Mouse (Mus musculus) cerebellum, adult 9-10 months (tissue): ENCODE measurements around the gene Rbm6.

Source experiments
- DNase-seq: peaks from one replicate; pipeline ENCODE4 v3.0.0; 2022

Gene Rbm6

DNA sequence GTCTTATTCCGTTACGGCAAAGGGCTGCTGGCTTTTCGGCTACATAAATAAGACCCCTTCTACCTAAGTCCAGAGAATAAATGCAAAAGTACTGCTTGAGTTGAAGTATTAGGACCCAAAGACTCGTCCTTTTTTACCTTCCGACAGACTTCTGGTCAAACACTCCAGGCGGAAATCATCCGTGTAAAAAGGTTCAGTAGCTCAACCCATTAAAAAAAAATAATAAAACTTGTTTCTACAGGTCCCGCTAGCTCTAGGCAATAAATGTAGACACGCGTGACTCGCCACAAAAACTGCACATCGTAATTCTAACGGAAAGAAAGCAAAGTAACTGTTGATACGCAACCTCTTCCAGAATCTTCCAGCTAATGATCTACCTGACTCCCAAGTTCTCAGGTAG, at the start of gene Rbm6:
Rbm6 (minus strand) TSS at position 101 of the 400 bp plus-strand sequence.
- DNase-seq, result no peak

DNA sequence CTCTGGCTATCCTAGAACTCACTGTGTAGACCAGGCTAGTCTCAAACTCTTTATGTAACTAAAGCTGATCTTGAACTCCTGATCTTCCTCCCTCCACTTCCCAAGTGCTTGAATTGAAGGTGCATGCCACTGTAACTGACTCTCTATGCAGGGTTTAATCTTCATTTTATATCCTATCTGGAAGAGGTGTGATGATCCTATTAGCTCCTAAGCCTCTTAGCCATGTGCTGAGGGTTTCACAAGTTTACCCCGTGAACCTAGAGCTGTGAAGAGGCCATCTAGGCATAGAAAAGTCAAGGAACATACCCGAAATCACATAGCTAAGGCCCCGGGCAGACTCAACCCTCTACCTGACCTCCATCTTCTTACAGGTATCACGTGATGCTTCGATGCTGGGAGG, 46.4 kb upstream of the Rbm6 start:
- DNase-seq, result no peak

DNA sequence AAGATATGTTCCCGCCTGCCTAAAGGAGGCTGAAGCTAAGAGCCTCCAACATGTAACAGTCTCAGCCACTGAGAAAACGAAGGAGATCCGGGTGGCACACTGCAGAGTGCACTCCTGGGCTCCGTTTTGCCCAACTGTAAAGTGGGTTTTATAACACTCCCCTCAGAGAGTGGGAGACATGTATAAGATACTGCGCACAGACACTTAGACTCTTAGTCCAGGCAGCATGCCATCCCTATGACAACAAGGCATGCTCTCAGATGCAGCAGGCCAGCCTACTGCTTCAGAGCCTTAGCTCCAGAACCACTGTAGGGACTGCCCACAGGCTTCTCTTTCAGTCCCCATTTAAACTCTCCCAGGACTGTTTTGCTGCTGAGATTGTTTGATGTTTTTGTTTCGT, 45.8 kb upstream of the Rbm6 start:
- DNase-seq, result no peak

DNA sequence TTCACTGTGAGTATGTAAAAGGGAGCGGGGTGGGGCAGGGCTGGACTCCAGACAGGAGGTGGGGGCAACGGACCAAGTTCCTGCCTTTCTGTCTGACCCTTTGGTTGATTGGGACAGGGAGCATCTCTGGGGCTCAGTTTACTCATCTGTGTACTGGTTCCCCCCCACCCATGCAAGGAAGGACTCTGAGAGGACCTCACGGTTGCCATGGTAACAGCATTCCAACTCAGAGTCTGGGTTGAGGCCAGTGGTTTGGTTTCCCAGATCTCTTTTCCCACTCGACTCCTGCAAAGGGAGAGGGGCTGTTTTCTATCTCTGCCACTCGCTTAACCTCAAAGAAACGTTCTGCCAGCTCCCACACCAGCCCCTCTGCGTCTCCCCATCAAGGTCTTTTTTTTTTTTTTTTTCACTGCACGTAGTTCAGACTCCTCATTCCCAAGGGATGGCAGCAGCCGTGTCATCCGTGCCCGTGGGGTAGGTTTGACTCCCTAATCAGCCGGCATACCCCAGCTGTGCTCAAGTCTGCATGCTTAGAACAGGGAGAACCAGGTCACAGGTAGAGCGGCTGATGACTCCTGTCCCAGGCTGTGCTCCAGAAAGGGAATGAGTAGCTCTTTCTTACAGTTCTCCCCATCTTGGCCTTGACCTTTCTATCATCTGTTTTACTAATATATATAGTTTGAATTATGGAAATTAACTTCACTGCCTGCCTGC, 45.0 kb upstream of the Rbm6 start:
- no peak for DNase-seq

DNA sequence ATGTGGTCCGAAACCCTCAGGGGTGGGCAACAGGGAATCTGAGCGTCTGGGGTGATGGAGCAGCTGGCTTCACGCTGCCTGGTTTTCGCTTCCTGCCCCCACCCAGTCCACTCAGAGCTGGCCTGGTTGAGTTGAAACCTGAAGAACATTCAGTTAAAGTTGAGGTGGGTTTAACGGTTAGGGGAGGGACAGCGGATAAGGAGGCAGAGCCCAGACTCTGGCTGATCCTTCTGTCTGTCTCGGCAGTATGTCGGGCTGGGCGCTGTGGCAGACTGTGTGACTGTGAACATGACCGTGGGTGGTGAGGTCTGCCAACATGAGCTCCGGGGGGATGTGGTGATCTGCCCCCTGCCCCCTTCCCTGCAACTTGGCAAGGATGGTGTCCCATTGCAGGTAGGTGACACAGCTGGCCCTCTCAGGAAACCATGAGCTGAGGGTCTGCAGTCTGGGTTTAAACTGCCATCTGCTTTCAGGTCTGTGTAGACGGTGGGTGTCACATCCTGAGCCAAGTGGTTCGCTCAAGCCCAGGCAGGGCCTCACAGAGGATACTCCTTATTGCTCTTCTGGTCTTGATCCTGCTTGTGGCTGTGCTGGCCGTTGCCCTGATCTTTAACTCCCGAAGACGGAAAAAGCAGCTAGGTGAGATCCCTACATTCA, 41.9 kb upstream of the Rbm6 start:
- DNase-seq, result no peak

DNA sequence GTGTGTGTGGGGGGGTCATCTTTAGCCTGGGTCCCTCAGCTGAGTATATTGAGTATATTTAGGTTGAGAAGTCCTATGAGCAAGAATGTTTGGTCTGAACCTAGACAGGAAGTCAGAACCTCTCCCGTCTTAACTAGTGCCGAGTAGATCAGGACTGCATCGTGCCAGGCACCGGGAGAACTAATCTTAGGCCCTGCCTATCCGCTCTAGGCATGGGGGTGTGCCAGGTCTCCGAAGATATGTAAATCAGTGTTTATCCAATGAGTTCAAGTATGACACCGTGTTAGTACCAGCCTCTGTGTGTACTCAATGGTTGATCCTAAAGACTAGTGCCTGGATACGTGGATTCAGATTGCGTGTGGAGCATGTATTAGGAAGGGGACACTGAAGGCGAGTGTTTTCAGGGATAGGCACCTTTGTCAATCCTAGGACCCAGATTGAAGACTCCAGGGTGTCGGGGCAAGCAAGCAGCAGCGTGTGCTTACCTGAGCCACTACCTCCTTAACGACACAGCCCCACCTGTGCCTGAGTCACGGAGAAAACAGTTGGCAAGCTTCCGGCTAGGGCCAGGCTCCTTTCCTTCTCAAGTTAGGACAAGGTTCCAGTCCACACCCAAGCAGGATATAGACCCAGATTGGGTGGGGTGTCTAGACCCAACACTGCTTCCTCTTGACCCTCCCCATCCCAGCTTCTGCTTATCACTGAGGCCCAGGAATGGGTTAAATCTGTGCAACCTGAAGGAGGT, 37.2 kb upstream of the Rbm6 start:
- no peak for DNase-seq

DNA sequence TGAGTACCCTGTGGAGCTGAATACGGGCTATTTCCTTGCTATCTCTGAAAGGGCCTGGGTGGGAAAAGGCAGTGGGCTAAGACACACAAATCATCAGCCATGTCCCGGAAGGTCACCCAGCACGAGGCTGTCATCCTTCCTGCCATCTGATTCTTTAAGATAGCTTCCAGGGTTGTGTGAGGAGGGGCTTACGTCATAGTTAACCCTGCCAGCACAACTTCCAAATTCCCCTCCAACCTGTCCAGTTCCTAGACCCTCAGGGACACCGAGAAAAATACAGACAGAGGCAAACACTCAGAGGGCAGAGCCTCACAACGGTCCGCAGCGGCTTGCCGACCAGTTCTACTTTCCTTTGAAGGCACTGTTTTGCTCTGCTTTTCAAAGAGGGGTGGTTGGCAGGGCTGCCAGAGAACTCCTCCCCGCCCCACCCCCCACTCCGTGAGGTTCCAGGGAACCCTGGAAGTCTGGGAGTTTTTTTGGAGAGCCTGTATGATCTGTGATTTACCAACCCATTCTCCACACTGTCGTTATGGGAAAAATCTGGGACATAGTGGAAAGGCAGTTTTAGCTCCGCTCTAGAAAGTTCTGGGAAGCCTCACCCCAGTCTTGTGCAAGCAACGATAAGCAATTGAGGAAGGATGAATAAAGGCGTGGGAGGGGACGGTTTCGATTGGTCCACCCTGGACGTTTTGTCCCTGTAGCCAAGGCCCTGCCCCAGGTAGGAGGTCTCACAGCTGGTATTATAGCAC, 35.5 kb upstream of the Rbm6 start:
- DNase-seq, result no peak

DNA sequence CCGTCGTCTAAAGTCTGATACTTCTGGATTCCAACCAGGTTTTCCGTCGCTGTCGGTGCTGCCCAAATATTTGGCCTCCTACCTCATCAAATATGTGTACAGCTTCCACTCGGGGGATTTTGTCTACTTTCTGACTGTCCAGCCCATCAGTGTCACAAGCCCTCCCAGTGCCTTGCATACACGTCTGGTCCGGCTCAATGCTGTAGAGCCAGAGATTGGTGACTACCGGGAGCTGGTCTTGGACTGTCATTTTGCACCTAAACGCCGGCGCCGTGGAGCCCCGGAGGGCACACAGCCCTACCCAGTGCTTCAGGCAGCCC, 34.7 kb upstream of the Rbm6 start:
- DNase-seq, result no peak

DNA sequence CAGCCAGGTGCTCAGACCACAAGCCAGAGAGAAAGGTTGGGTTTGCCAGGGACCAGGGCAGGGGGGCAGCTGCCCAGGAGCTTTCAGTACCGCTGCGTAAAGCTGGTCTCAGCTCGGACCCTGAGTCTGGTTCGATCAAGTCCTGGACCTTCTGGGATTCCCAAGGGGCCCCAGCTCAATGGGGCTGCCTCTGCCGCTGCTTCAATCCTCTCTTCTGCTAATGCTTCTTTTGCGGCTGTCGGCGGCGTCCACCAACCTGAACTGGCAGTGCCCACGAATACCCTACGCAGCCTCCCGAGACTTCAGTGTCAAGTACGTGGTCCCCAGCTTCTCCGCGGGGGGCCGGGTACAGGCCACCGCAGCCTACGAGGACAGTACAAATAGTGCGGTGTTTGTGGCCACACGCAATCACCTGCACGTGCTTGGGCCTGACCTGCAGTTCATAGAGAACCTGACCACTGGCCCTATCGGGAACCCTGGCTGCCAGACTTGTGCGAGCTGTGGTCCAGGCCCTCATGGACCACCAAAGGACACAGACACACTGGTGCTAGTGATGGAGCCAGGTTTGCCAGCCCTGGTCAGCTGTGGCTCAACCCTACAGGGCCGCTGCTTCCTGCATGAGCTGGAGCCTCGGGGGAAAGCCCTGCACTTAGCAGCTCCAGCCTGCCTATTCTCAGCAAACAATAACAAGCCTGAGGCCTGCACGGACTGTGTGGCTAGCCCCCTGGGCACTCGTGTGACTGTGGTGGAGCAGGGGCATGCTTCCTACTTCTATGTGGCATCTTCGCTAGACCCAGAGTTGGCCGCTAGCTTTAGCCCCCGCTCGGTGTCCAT, 34.1 kb upstream of the Rbm6 start:
- no peak for DNase-seq

DNA sequence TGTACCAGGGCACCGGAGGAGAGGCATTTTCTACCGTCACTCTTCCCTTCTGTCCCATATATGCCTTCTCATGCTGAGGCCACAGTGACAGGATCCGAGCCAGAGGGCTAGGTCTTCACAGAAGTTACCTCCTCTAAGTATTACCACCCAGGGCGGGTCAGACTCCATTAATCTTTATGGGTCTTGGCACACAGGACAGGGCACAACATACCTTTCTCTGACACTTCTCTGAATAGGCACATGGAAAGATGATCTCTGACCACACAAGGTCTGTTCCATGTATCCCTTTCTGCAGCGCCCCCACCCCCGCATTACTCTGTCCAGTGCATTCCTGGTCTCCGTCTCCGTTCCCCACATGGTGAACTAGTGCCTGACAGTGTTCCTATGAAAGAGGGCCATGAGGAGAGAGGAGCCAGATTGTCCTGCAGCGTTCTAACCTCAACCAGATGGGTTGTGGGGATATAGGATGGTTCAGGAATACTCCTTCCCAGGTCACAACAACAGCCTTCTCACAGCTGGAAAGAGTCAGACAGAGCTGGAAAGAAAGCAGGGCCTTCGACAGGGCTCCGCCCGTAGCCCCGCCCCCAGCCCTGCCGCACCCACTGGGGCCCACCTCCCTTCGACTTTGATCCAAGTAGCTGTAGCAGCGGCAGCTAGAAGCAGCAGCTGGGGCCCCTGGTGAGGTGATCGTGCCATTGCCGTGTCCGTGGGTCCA, 33.4 kb upstream of the Rbm6 start, which contains the start of gene Mst1r:
Mst1r (plus strand) TSS at position 622 of the 715 bp plus-strand sequence.
- no peak for DNase-seq

DNA sequence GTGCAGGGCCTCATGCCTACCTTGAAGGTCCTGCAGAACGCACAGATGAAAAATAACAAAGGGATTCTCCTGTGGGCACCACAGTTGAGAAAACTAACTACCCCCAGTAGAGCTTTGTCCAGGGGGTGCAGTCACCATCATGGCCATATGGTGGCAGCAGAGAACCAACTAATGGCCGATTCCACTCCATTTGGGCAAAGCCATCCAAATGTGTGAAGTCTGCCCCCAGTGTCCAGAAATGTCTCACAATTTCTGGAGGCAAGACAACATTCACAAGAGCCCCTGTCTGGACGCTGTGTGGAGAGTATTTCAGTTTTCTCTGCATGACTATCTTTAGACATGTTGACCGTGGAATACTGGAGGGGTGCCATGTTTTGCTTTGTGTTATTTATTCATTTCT, 31.7 kb upstream of the Rbm6 start:
- DNase-seq, result peak; percentile 90

DNA sequence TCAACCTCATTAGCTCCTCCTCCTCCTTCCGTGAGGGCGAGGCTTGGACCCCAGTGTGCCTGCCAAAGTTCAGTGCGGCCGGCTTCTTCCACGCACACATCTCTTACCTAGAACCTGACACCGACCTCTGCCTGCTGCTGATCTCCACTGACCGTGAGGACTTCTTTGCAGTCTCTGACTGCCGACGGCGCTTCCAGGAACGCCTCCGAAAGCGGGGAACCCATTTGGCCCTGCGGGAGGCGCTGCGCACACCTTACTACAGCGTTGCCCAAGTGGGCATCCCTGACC, 28.5 kb upstream of the Rbm6 start:
- DNase-seq, result no peak

DNA sequence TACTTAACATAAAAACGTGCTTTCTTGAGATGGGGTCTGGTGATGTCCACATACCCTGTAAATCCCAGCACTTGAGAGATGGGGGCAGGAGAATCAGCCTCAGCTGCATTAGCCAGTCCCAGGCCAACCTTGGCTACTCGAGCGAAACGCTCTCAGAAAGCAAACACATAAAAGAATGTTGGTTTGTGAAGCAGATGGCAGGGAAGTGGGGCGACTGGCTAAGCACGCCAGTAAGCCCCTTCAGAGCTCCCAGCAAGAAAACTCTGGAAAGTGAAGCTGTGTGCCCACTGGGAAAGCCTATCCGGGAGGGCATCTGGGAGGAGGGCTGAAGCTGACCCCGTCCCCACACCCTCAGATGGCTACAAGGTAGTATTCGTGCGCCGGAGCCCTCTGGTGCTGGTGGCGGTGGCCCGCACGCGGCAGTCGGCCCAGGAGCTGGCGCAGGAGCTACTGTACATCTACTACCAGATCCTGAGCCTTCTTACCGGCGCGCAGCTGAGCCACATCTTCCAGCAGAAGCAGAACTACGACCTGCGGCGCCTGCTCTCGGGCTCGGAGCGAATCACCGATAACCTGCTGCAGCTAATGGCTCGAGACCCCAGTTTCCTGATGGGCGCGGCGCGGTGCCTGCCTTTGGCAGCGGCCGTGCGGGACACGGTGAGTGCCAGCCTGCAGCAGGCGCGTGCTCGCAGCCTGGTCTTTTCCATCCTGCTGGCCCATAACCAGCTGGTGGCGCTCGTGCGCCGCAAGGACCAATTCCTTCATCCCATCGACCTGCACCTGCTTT, 28.0 kb upstream of the Rbm6 start:
- peak; percentile 95 for DNase-seq

DNA sequence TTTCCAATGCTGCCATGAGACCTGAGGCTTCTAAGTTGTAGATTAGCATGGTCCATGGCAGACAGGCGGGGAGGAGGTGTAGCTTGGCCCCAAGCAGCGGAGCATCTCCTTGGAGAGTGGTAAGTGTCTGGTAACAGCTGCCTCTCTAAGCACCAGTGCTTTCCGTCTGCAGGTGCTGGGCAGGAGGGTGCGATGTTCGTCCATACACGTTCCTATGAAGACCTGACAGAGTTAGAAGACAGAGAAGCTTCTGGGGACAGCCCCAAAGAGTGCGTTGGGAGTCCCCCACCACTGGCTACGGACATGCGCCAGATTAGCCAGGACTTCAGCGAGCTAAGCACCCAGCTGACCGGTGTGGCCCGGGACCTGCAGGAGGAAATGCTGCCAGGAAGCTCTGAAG, 26.8 kb upstream of the Rbm6 start:
- DNase-seq, result peak; percentile 26

DNA sequence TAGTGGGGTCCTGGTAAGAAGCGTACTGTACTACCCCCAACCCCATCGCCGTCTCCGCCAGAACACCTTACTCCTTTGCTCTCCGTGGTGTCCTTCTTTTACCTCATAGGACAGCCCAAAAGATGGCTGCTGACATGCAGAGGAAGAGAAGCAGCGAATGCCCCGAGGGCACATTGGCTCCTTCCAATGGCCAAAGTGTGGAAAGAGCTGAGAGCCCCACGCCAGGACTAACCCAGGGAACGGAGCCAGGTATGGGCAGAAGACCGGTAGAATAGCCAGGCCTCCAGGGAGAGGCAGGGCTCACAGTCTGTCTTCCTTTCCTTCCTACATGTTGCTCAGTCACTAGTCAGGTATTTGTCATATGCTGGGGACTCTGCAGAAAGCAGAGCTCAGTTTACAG, 25.5 kb upstream of the Rbm6 start:
- no peak for DNase-seq

DNA sequence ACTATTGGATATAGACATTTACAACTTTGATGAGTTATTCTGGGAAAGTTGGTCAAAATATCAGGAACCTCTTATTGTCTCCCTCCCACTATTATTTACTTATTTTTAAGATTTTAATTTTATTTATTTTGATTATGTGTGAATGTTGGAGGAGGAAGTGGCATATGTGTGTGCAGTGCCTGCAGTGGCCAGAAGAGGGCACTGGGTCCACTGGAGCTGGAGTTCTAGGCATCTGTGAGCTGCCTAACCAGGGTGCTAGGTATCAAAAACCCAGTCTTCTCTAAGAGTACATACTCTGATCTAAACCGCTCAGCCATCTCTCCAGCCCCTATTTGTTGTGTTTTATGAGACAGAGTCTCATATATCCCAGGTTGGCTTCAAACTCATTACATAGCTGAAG, 18.0 kb upstream of the Rbm6 start:
- no peak for DNase-seq

DNA sequence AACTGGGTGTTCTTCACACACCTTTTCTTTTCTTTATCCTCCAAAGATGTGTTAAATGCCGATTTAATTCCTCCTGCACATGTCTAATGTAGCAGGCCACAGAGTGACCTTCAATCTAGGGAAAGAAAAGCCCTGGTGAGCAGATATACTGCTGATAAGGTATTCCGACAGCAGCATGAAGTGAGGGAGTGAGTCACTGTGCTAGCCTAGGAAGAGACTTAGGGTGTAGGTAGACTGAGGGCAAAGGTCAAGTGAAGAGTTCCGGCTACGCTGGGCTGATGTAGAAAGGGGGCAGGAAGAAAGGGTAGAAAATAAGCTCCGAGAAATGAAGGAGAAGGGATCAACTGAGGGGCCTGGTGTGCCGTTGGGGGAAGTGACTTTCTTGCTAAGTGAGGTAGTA, 17.2 kb upstream of the Rbm6 start:
- DNase-seq, result no peak

DNA sequence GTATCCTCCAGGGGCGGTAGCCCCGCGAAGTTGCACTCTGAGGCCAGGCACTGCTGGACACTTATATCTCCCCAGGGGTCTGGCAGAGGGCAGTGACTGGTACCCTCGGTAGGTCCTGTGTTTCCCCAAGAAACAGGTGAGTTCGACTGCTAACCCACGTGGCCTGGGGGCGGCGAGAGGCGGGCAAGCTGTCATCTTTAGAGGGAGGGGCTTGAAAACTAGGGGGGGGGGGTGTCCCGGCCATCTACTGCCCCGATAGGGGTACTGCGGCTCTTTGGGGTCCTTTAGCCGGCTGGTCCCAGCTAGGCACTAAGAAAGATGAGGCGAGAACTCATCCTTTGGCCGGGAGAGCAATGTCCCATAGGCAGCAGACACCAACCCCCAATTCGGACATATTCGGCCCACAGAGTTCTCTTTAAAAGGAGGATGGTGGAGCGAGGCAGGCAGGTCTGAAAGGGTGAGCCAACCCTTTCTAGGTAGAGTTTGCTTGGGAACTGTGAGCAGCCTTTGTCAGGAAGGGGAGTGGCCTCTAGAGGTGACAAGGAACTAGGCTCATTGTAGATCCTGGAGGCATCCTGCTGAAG, 15.3 kb upstream of the Rbm6 start:
- DNase-seq, result peak; percentile 63

DNA sequence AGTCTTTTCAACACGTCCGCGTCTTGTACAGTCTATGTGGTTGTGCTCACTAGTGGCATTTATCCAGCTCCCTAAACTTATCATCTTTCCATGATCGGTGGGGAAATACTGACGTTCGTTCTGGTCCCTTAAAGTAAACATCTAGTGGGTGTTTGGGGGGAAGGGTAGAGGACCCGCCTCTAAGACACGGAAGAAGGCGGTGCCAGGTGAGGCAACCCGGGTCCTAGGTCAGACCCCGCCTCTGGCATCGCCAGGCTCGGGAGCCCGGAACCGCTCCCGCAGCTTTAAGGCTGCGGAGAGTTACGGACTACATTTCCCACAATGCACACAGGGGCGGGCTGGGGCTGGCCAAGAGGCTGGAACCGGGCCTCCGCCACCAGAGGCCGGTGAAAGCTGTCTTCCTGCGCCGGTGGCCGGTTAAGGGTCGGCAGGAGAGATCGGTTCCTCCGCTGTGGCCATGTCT, 14.8 kb upstream of the Rbm6 start, which contains the start of gene Mon1a:
Mon1a (plus strand) TSS at position 348 of the 463 bp plus-strand sequence.
- DNase-seq, result peak; percentile 93

DNA sequence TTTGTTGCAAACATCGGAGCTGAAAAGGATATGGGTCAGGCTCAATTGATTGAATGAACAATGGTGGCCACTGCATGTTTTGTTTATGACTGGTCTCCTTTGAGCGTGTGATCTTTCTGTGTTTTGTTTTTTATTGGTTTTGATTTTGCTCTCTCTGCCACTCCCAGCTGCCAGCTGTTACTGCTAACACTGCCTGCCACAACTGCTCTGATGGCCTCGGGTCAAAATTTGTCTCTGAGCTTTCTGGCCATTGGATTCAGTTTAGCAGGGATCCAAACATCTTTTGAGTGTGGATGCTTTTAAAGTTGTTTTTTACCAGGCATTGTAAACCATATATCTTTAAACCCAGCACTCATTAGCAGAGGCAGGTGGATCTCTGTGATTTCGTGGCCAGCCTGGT, 7.4 kb upstream of the Rbm6 start:
- no peak for DNase-seq
